Mouse (Mus musculus) left cerebral cortex, adult 8-10 months (tissue): ENCODE measurements around the gene Traf3ip2. TPM values are rescaled to one million over a fixed set of nuclear protein-coding genes. Genes with fewer than 3 reads are reported as not detected.

Source experiments
- DNase-seq, 2 experiments: peaks; one replicate each; pipeline ENCODE4 v3.0.0; 2022; ENCODE audit warnings: low spot score in 2 of 2
- total RNA-seq, 4 experiments: library from RNA; stranded (reverse); gene quantifications; 2 replicates each; pipeline ENCODE4 v1.2.4; 2022

Traf3ip2 gene
- total RNA-seq, 4 experiments from 2014 or later, result 1.1 to 2.0 (median 1.5) TPM

- DNase-seq, result no peak
Measured at GRCm38 (mm10) chr10:39600115-39600514, 12.6 kb upstream of the Traf3ip2 start.

- DNase-seq, result no peak
Measured at GRCm38 (mm10) chr10:39601068-39601467, 11.7 kb upstream of the Traf3ip2 start.

- no peak for DNase-seq
Measured at GRCm38 (mm10) chr10:39606434-39606833, 6.3 kb upstream of the Traf3ip2 start.

DNA sequence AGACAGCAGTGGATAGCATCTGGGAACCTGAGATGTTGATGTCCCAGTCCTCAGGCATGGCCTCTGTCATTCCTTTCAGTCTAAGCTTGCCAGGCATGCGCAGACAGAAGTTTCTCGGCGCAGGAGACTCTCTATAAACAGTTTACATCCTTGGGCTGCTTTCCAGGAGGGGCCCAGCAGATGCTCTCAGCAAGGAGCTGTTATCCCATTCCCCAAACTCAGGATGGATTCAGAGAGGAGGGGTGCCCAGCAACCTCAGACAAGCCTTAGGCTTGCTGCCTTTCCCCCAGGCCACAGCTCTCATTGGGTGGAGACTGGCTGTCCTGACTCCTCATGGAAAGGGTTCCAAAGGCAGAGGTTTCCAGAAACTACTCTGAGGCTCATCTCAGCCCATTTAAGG is 1.5 kb upstream of the Traf3ip2 start:
- DNase-seq, result no peak

DNA sequence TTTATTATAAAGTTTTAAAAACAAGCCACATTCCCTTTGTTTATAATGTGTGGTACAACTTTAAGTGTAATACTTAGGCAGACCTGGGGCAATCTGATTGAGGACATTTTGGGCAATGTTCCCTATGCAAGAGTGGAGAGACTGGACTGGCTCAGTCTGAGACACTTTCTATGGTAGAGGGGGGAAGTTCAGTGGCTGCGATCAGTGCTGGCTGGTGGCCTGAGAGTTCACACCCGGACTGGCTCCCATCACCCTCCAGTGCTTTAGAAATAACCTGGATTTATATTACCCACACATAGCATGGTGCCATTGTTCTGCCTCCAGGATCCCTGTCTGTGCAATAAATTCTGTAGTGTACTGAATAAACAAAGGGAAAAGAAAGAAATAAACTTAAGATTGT is 603 bp upstream of the Traf3ip2 start:
- no peak for DNase-seq

GRCm38 (mm10) chr10:39612989-39613831 is 476 bp downstream of the Traf3ip2 start:
- no peak for DNase-seq

DNA sequence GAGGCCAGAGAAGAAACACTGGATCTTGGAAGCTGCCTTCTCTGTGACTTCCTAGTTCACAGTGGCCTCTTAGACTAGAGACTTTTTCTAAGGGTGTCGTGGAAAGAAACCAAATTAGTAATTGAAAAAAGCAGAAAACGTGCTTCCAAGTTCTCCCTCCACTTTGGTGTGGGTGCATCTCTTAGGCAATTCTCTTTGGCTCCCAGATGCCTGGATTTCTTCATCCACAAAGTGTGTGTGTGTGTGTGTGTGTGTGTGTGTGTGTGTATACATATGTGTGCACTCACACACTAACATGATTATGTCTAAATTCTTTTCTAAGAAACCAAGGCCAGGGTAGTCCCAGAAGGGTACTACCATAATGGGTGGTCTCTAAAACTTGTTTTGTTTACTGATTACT is 1.2 kb downstream of the Traf3ip2 start:
- no peak for DNase-seq

GRCm38 (mm10) chr10:39614676-39615075 is 1.9 kb downstream of the Traf3ip2 start:
- no peak for DNase-seq

DNA sequence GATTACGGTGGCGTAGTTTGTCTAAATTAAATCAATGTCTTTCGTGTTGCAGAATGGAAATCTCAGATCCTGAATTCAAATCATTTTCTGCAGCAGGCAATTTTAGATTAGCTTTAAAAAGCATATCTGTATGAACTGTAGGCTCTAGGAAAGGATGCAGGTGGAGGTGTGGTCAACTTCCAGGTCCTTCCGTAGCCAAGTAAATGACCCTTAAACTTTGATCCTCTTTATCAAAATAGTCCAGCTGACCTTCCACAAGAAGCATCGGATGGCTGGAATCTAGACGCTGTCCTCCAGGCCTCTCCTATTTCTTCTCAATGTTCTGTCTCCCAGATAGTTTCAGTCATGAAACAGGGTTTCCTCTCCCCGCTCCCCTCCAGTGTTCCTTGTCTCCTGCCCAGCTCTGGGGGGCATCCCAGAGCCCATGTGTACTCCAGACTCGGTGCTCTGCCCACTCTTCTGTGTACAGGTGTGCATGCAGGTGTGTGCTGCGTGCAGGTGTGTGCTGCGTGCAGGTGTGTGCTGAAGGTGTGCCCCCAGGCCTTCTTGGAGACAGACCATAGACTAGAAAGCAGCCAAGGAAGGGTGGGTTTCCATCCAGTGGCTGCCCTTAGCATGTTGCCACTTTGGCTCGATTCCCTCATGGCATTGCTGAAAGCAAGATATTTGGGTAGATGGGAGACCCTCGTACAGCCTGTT is 2.9 kb downstream of the Traf3ip2 start:
- DNase-seq, result no peak

DNA sequence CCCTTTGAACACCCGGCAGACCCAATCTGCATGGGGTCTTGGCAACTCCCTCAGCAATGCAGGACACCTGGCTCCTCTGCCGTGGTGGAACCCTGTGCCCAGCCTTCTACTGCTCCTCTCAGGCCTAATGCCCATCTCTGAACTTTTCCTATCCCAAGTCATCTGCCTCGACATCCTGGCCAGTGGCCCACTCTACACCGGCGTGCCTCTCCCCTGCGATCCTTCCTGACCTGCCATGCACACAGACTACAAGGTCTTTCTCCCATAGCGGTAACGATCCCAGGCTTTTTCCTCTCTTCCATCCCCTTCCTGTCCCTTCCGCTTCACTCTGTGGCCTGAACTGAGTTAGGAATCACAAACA is 3.5 kb downstream of the Traf3ip2 start:
- no peak for DNase-seq

GRCm38 (mm10) chr10:39616626-39617025 is 3.9 kb downstream of the Traf3ip2 start:
- DNase-seq, result no peak

- DNase-seq, result no peak
Measured at GRCm38 (mm10) chr10:39618431-39618830, 5.7 kb downstream of the Traf3ip2 start.

GRCm38 (mm10) chr10:39620626-39621025 is 7.9 kb downstream of the Traf3ip2 start:
- DNase-seq, result no peak

DNA sequence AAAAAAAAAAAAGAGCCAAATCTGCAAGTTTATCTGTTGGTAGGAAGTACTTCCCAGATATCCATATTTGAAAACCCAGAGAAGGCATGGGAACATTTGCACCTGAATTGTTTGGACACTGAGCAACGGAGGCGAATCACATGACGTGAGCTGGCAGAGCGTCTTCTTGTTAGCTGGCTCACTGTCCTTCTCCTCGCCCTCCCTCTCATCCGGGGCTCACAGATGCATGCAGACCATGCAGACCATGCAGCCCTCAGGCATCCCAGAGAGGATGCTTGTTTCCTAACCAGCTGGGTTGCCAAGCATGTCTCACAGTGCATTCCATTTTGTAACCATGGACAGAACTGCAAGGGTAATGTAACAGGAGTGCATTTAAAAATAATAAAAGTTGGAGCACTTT is 11.1 kb downstream of the Traf3ip2 start:
- no peak for DNase-seq

DNA sequence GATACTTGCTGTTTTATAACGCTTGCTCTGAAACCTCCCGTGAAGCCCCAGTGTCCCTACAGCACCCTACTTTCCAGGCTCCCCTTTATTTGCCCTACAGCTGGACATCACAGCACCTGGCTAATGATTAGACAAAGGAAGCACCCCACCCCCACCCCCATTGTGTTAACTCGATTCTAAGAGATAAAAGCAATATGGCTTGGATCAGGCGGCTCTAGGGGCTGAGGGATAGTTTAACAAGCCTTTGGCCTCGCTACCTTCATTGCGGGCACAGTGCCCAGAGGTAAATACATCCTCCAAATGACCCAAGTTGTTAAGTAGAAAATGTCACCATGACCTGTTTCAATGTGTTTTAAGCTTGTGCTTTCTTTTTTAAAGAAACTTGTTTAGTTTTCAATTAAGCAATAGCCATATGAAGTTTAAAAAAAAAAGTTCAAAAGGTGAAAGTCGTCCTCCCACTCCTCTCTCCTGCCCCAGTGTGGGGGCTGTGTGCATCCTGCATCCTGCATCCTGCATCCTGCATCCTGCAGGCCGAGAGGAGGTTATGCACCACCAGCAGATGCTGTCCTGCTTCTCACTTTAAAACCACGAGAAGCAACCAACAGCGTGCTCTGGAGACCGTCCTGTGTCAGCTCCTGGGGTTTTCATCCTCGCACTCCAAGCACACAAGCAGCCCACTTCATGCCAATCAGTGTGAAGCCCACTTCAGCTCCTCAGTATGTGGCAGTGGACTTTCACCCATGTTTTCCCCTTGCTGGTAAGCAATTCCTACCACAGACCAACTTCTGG is 12.3 kb downstream of the Traf3ip2 start:
- DNase-seq, result no peak

GRCm38 (mm10) chr10:39625626-39626260 is 13.0 kb downstream of the Traf3ip2 start:
- no peak for DNase-seq

- DNase-seq, result no peak
Measured at GRCm38 (mm10) chr10:39626376-39626775, 13.6 kb downstream of the Traf3ip2 start.

- DNase-seq, result no peak
Measured at GRCm38 (mm10) chr10:39628799-39629517, 16.2 kb downstream of the Traf3ip2 start.

DNA sequence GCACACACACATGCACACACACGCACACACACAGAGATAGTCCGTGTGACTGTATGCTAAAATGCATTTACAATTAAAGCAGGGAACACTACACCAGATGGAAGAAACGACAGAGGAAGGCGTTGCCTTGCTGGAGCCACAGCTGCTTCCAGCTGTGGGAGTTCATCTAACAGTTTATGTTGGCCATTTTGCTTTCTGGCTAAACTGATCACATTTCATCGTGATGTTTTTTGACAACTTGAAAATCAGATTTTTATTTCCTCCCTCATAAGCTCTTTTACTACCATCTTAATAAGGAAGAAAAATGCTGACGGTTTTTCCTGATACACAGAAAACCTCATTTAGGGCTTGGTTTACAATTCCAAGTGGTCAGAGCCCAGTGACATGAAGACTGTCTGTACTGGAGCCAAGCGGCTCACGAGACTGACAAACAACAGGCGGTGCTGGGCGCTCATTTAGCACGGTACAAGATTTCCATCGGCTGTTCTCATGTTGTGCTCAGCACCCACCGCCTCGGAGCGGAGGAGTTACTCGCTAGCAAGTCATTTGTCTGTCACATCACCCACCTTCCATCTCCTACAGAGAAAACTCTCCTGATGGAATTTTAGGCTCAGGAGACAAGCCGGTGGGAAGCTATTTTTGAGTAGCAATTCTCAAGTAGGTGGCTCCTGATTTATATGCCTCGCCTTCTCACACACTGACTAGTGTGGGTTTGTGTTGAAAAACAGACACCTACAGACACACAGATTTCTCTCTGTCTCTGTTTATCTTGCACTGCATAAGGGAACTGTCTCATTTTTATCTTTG is 17.2 kb downstream of the Traf3ip2 start:
- DNase-seq, result peak; percentile 43 to 90

GRCm38 (mm10) chr10:39630811-39631210 is 18.1 kb downstream of the Traf3ip2 start:
- DNase-seq, result no peak
